Mouse (Mus musculus) E14TG2a.4 (cell line): Measurements from ENCODE around the gene Slamf8.

ENCODE experiments used
- CTCF ChIP-seq: conservative IDR thresholded peaks from 2 replicates; pipeline ENCODE4 v1.5.1; 2014; ENCODE audit warnings: low read length
- POU5F1 ChIP-seq: IDR thresholded peaks from 2 replicates; pipeline ENCODE4 v1.6.1; 2014; ENCODE audit warnings: low read length, borderline replicate concordance

DNA sequence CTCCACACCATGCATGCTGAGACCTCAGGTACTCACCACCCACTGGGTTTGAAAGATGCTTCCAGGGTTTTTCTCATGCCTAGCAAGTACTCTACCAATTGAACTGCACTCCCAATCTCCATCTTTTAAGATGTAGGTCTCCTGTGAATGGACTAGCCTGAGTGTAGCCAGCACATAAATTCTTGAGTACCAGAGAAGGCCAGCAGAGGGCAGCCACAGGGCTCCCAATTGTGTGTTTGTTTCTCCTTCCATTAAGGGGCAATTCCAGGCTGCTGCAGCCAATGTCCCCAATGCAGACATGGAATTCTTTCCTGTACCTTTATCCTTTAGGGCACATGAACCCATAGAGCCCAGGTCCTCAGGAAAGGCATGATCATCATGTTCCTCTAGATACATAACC, 4.1 kb upstream of the Slamf8 start:
- peak; percentile 64 for TF ChIP-seq CTCF
- no peak for TF ChIP-seq POU5F1
